Mouse (Mus musculus) kidney, adult 11 months (tissue): ENCODE results near the gene Cmah.

Experiments used
- DNase-seq: peaks from one replicate; pipeline ENCODE4 v3.0.0; 2022

The Cmah gene

GRCm38 (mm10) chr13:24327201-24327600 is at the start of gene Cmah:
Gene Cmah (plus strand): TSS chr13:24327404.
- DNase-seq, result peak; percentile 74

- no peak for DNase-seq
Measured at GRCm38 (mm10) chr13:24279407-24279761, 47.8 kb upstream of the Cmah start.

GRCm38 (mm10) chr13:24279762-24280438 is 47.3 kb upstream of the Cmah start:
- DNase-seq, result peak; percentile 77

GRCm38 (mm10) chr13:24280439-24281431 is 46.5 kb upstream of the Cmah start, which contains the start of gene Carmil1:
Gene Carmil1 (minus strand): TSS chr13:24280795.
- peak; percentile 88 for DNase-seq

- DNase-seq, result peak; percentile 52
Measured at GRCm38 (mm10) chr13:24287381-24287780, 39.8 kb upstream of the Cmah start.

- DNase-seq, result no peak
Measured at GRCm38 (mm10) chr13:24297252-24297651, 30.0 kb upstream of the Cmah start.

- DNase-seq, result no peak
Measured at GRCm38 (mm10) chr13:24305486-24305885, 21.7 kb upstream of the Cmah start.

GRCm38 (mm10) chr13:24306248-24306647 is 21.0 kb upstream of the Cmah start:
- DNase-seq, result no peak

- DNase-seq, result no peak
Measured at GRCm38 (mm10) chr13:24311011-24311940, 15.9 kb upstream of the Cmah start.

- DNase-seq, result no peak
Measured at GRCm38 (mm10) chr13:24316563-24316962, 10.6 kb upstream of the Cmah start.

- no peak for DNase-seq
Measured at GRCm38 (mm10) chr13:24318618-24319017, 8.6 kb upstream of the Cmah start.

GRCm38 (mm10) chr13:24321313-24321712 is 5.9 kb upstream of the Cmah start:
- no peak for DNase-seq

GRCm38 (mm10) chr13:24328036-24328817 is 1.0 kb downstream of the Cmah start:
- no peak for DNase-seq

- DNase-seq, result peak; percentile 54
Measured at GRCm38 (mm10) chr13:24330128-24330527, 2.9 kb downstream of the Cmah start.

- no peak for DNase-seq
Measured at GRCm38 (mm10) chr13:24330836-24331523, 3.8 kb downstream of the Cmah start.

- no peak for DNase-seq
Measured at GRCm38 (mm10) chr13:24332537-24332936, 5.3 kb downstream of the Cmah start.

- no peak for DNase-seq
Measured at GRCm38 (mm10) chr13:24336818-24337217, 9.6 kb downstream of the Cmah start.

- DNase-seq, result no peak
Measured at GRCm38 (mm10) chr13:24337874-24338273, 10.7 kb downstream of the Cmah start.

GRCm38 (mm10) chr13:24338343-24338861 is 11.2 kb downstream of the Cmah start:
- peak; percentile 63 for DNase-seq

- no peak for DNase-seq
Measured at GRCm38 (mm10) chr13:24339907-24340306, 12.7 kb downstream of the Cmah start.

- no peak for DNase-seq
Measured at GRCm38 (mm10) chr13:24340462-24340861, 13.3 kb downstream of the Cmah start.
